Mouse (Mus musculus): ENCODE data around the gene Btbd1. TPM values are rescaled to one million over a fixed set of nuclear protein-coding genes. Genes with fewer than 3 reads are reported as not detected.

Btbd1 gene
- polyA plus RNA-seq, 1 experiment from 2014 or later = 62.1 TPM

GRCm38 (mm10) chr7:81763110-81763845, 66.0 kb downstream of the Btbd1 start:
- H3K9ac ChIP-seq (replicated peaks; ENCODE audit: low read length) = peak overlapping the region; percentile 94
- peak; percentile 77 for ATAC-seq (ENCODE audit: low FRiP score, low TSS enrichment)
- H3K9me3 ChIP-seq (ENCODE audit: low read length) = no peaks in the 10 kb centered on the region
- peak overlapping the region; percentile 68 for H3K4me2 ChIP-seq (replicated peaks; ENCODE audit: low read depth, low read length)
- H3K36me3 ChIP-seq (ENCODE audit: insufficient read depth, low read length) = no peaks in the 10 kb centered on the region
- peak overlapping the region; percentile 91 for H3K4me3 ChIP-seq (ENCODE audit: low read length)
- H3K4me1 ChIP-seq (ENCODE audit: insufficient read depth, low read length) = peaks cover 15% of the 10 kb centered on the region
- H3K27me3 ChIP-seq (ENCODE audit: insufficient read depth, low read length) = no peaks in the 10 kb centered on the region
- H3K27ac ChIP-seq (ENCODE audit: low read length) = peak overlapping the region; percentile 83
- WGBS = 3% methylated on average over 58 of the region's 60 CpGs

- ATAC-seq (ENCODE audit: low FRiP score, low TSS enrichment) = peak; percentile 99
- under 1% methylated on average over 56 of the region's 56 CpGs for WGBS
Observed at GRCm38 (mm10) chr7:81762180-81763109, 66.8 kb downstream of the Btbd1 start, which contains the start of gene Ramac. Gene Ramac (plus strand): TSS chr7:81762925.

GRCm38 (mm10) chr7:81747956-81748355, 81.3 kb downstream of the Btbd1 start:
- Histone ChIP-seq H3K4me2 (replicated peaks; ENCODE audit: low read depth, low read length) (no peak overlapping the region), H3K9me3 (ENCODE audit: low read length) (no peaks in the 10 kb centered on the region), H3K27me3 (ENCODE audit: insufficient read depth, low read length) (no peaks in the 10 kb centered on the region), H3K27ac (ENCODE audit: low read length) (no peak overlapping the region), H3K4me3 (ENCODE audit: low read length) (no peak overlapping the region), H3K4me1 (ENCODE audit: insufficient read depth, low read length) (no peaks in the 10 kb centered on the region), H3K36me3 (ENCODE audit: insufficient read depth, low read length) (no peaks in the 10 kb centered on the region), H3K9ac (replicated peaks; ENCODE audit: low read length) (no peak overlapping the region)
- ATAC-seq (ENCODE audit: low FRiP score, low TSS enrichment) = no peak
- 78% methylated on average over 3 of the region's 3 CpGs for WGBS

More at GRCm38 (mm10) chr7:81762180-81763109, 66.8 kb downstream of the Btbd1 start, which contains the start of gene Ramac:
- Histone ChIP-seq H3K4me1 (ENCODE audit: insufficient read depth, low read length) (peaks cover 15% of the 10 kb centered on the region), H3K4me2 (replicated peaks; ENCODE audit: low read depth, low read length) (peak within 1 kb of the TSS; percentile 89), H3K9me3 (ENCODE audit: low read length) (no peaks in the 10 kb centered on the region), H3K9ac (replicated peaks; ENCODE audit: low read length) (peak within 1 kb of the TSS; percentile 94), H3K27me3 (ENCODE audit: insufficient read depth, low read length) (no peaks in the 10 kb centered on the region), H3K27ac (ENCODE audit: low read length) (peak within 1 kb of the TSS; percentile 83), H3K36me3 (ENCODE audit: insufficient read depth, low read length) (no peaks in the 10 kb centered on the region), H3K4me3 (ENCODE audit: low read length) (peak within 1 kb of the TSS; percentile 91)

- Histone ChIP-seq H3K36me3 (ENCODE audit: insufficient read depth, low read length) (no peaks in the 10 kb centered on the region), H3K4me1 (ENCODE audit: insufficient read depth, low read length) (no peaks in the 10 kb centered on the region), H3K27me3 (ENCODE audit: insufficient read depth, low read length) (no peaks in the 10 kb centered on the region), H3K27ac (ENCODE audit: low read length) (no peak overlapping the region), H3K4me3 (ENCODE audit: low read length) (no peak overlapping the region), H3K9me3 (ENCODE audit: low read length) (no peaks in the 10 kb centered on the region), H3K9ac (replicated peaks; ENCODE audit: low read length) (no peak overlapping the region), H3K4me2 (replicated peaks; ENCODE audit: low read depth, low read length) (no peak overlapping the region)
- WGBS = 68% methylated on average over 4 of the region's 4 CpGs
- no peak for ATAC-seq (ENCODE audit: low FRiP score, low TSS enrichment)
Observed at GRCm38 (mm10) chr7:81744145-81744544, 85.1 kb downstream of the Btbd1 start.

Other genes with a start within 250 kb of the Btbd1 start
- 10.3 and 11.7 TPM in 2 replicates for gene Homer2, start 121.9 kb downstream of the Btbd1 start, polyA plus RNA-seq (2015; fragmentation: Nextera tagmentation; extraction: Ambion mirVana)
- 125 and 139 TPM in 2 replicates for gene Ramac, start 66.5 kb downstream of the Btbd1 start, polyA plus RNA-seq (2015; fragmentation: Nextera tagmentation; extraction: Ambion mirVana)
- 47.4 and 51.8 TPM in 2 replicates for gene 3110040N11Rik, start 40.0 kb downstream of the Btbd1 start, polyA plus RNA-seq (2015; fragmentation: Nextera tagmentation; extraction: Ambion mirVana)
- gene Gm10160, start 26.4 kb upstream of the Btbd1 start, polyA plus RNA-seq (2015; fragmentation: Nextera tagmentation; extraction: Ambion mirVana) = not detected in 2 replicates
- 13.2 and 14.3 TPM in 2 replicates for gene Tm6sf1, start 29.6 kb upstream of the Btbd1 start, polyA plus RNA-seq (2015; fragmentation: Nextera tagmentation; extraction: Ambion mirVana)
- 10.0 and 11.7 TPM in 2 replicates for gene Hdgfl3, start 105.0 kb upstream of the Btbd1 start, polyA plus RNA-seq (2015; fragmentation: Nextera tagmentation; extraction: Ambion mirVana)
- gene Bnc1, start 162.9 kb upstream of the Btbd1 start, polyA plus RNA-seq (2015; fragmentation: Nextera tagmentation; extraction: Ambion mirVana) = 0.15 and 0.50 TPM in 2 replicates

Measured in kidney, embryonic 16.5 days (tissue).